Mouse (Mus musculus): Measurements from ENCODE around the gene Des.
A peak's percentile ranks its signal among the peaks of the same experiment; 100 is the strongest.

GRCm38 (mm10) chr1:75316861-75317240 lies 43.3 kb upstream of the Des start:
- TF ChIP-seq CTCF (IDR thresholded peaks at IDR 0.05; ENCODE audit: low read depth) (peak; percentile 30), EP300 (IDR thresholded peaks at IDR 0.05; ENCODE audit: low read depth) (peak; percentile 49; the same call in 1 of the 2 replicates)

Measured in heart, postnatal 0 days (tissue).